Mouse (Mus musculus) forelimb bud, embryonic 11.5 days (tissue): Measurements from ENCODE around the gene Fndc3b.
A peak's percentile ranks its signal among the peaks of the same experiment; 100 is the strongest.

ENCODE experiments used
- DNase-seq: peaks from one replicate; pipeline ENCODE4 v3.0.0-alpha.2; 2012; ENCODE audit warnings: low read depth, low spot score

The Fndc3b gene

GRCm38 (mm10) chr3:27555401-27555940 is 155.6 kb downstream of the Fndc3b start:
- no peak for DNase-seq

DNA sequence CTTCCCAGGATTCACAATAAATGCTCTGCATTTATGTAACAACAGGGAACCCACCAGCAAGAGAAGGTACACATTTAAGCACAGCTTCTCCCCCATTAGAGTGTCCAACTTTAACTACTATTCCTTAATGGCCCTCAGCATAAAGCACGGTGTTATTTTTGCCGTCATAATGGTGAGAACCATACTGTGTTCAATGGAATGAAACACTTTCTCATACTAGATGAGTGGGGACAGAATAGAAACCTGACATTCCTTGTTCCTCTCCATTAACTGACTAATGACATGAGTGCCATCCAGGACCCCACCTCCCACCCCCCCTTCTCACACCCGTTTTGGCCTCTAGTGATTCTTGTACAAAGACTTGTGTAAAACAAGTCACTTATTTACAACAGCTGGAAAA is 156.8 kb downstream of the Fndc3b start:
- DNase-seq = no peak

GRCm38 (mm10) chr3:27553781-27554180 is 157.3 kb downstream of the Fndc3b start:
- no peak for DNase-seq

DNA sequence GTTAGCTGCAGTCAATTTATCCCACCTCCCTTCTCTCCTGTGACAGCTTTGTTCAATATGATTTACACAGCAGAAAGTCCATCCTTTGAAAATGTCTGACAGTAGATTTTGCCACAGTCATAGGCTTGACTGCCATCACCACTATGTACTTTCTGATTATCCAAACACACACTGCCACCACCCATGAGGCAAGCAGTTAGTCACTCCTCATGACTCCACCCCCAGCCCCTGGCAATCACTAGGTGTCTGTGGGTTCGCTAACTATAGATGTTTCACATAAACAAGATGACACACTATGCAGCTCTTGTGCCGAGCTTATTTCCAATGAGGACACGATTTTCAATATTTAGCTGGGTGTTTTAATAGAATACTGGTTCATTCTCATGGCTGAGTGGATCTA is 160.1 kb downstream of the Fndc3b start:
- no peak for DNase-seq

DNA sequence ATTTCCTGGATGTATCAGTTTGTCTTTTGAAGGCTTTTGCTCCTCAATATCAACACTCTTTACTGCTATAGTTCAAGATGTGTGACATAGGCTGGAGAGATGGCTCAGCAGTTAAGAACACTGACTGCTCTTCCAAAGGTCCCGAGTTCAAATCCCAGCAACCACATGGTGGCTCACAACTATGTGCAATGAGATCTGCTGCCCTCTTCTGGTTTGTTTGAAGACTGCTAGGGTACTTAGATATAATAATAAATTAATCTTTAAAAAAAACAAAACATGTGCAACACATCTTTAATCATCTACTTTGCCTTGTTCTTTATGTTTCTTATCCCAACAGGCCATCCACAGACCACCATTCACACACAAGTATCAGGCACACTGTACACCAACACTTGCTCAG is 160.7 kb downstream of the Fndc3b start:
- DNase-seq = no peak

- DNase-seq = no peak
These were observed 165.5 kb downstream of the Fndc3b start for GRCm38 (mm10) chr3:27545651-27546050.

DNA sequence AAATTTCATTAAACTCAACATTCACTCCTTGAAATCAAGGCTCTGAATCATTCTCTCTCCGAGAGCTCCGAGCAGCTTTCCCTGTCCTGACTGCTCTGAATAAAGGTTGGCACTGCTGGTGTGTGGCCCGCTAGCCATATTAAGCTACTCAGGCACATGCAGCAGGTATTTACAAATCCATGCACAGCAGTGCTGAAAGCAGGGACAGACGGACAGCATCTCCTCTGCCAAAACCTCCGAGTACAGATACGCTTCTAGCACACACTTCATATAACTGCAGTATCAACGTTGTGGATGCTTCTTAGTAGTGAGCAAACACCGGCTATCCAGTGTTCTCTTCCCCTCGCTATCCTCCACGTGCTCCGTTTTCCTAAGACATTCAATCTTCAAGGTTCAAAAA is 167.0 kb downstream of the Fndc3b start:
- DNase-seq = no peak

GRCm38 (mm10) chr3:27541841-27542240 is 169.3 kb downstream of the Fndc3b start:
- DNase-seq = no peak

- DNase-seq = no peak
These were observed 169.9 kb downstream of the Fndc3b start for GRCm38 (mm10) chr3:27541181-27541580.

GRCm38 (mm10) chr3:27534208-27534607 is 176.9 kb downstream of the Fndc3b start:
- no peak for DNase-seq

DNA sequence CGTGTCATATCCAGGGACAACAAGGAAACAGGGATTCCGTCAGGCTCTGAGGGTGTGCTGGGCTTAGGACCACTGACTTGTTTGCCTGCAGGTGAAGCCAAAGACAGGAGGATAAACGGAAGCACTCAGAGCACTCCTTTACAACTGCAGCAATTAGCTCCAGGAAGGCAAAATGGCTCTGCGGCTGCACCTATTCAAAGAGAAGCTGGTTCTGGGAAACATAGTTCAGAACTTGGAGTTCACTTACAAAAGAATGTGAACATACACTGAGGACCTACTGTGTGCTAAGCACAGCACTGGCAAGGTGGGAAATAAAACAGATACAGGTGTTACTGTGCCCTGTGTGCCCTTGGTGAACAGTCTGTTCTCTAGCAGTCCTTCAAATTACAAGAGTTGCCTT is 177.4 kb downstream of the Fndc3b start:
- DNase-seq = no peak

GRCm38 (mm10) chr3:27531993-27532392 is 179.1 kb downstream of the Fndc3b start:
- DNase-seq = no peak

DNA sequence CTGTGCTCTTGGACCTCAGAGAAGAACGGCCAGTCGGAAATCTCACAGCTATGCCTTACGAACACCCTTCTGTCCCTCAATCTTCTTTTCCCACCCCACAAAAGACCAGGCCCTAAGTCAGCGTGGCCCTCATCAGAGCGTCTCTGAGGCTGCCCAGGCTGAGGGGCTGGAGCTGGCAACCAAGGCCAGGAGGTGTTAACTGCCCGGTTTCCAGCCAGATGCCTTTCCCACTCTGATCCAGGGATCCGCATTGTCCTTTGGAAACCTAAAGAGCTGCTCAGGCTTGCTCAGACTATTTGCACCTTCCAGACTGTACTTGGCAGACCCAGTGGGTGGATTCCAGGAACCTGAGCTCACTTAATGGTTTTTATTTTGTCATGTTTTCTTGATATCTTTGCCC is 180.7 kb downstream of the Fndc3b start:
- DNase-seq = no peak

GRCm38 (mm10) chr3:27529221-27530051 is 181.7 kb downstream of the Fndc3b start:
- DNase-seq = no peak

GRCm38 (mm10) chr3:27526991-27527390 is 184.1 kb downstream of the Fndc3b start:
- DNase-seq = no peak

- no peak for DNase-seq
These were observed 187.8 kb downstream of the Fndc3b start for GRCm38 (mm10) chr3:27523176-27523936.

DNA sequence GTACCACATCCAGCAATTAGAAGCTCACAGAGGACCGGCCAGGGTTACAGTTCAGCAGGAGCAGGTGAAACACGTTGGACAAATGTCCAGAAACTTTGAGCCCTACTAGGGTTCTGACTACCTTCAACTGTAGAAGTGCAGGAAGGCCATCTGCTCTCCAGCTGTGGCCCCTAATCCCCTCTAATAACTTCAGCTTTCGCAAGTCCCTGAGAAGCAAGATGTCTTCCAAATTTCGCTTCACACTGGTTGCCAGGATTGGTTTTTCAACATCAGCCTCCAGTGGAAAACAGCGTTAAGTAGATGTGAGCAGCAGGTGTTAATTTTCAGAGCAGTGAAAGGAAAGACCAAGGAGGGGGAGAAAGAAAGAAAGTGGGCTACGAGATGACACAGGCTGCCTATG is 190.7 kb downstream of the Fndc3b start:
- DNase-seq = peak; percentile 26

DNA sequence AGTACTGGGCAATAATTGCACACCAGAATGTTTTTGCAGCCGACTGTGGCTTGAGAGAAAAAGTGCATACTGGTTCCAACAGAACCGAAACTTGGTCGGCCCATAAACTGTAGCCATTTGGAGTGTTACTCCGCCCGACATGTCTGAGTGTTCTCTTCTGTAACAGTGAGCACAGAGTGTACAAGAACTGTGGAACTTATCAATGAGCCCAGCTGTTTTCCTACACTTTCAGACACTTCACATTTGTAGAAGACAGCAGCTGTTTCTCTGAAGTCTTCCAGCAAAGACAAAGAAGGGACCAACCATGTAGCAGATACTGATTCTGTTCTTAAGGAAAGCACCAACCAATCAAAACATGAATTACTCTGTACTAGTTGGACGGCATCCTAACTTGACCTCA is 191.6 kb downstream of the Fndc3b start:
- no peak for DNase-seq

- DNase-seq = no peak
These were observed 192.2 kb downstream of the Fndc3b start for GRCm38 (mm10) chr3:27518935-27519334.

- no peak for DNase-seq
These were observed 194.6 kb downstream of the Fndc3b start for GRCm38 (mm10) chr3:27516536-27516935.

- DNase-seq = no peak
These were observed 199.3 kb downstream of the Fndc3b start for GRCm38 (mm10) chr3:27511765-27512164.

- DNase-seq = no peak
These were observed 204.2 kb downstream of the Fndc3b start for GRCm38 (mm10) chr3:27506886-27507285.

DNA sequence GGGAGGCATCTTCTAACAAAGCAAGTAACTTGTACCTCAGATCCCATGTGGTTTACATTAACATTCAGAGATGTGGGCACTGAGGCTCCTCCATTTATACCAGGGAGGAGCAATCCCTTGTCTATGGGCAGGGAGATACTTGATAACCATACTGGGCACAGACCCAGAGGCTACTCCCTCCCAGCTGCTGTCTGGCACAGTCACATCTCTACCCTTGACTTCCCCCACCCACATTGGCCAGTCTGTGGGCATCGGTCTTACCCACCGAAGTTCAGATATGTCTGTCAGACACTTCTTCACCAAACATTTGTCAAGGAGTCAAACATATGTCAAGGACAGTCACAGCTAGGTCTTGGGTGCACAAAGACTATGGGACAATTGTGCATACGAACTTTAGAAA is 205.5 kb downstream of the Fndc3b start:
- DNase-seq = no peak
